Mouse (Mus musculus) cerebellum, adult 2 months (tissue): ENCODE data around the gene Tigar. TPM values are rescaled to one million over a fixed set of nuclear protein-coding genes. Genes with fewer than 3 reads are reported as not detected.

ENCODE experiments used
- DNase-seq, 2 experiments: peaks; one replicate each; pipeline ENCODE4 v3.0.0; 2021
- H3K27ac ChIP-seq: fragments of 200-500 bp; 2 replicates; pipeline ENCODE4 v1.5.1; 2012; ENCODE audit warnings: low read length, control low read depth, inconsistent platforms; ENCODE audit not compliant: insufficient read depth
- H3K27me3 ChIP-seq: fragments of 200-500 bp; 2 replicates; pipeline ENCODE4 v1.6.1; 2012; ENCODE audit warnings: inconsistent platforms, mild to moderate bottlenecking, low read length, moderate library complexity; ENCODE audit not compliant: control insufficient read depth, insufficient read depth
- H3K4me1 ChIP-seq: fragments of 200-500 bp; 2 replicates; pipeline ENCODE4 v1.6.1; 2011; ENCODE audit warnings: low read length; ENCODE audit not compliant: control insufficient read depth, insufficient read depth
- H3K4me3 ChIP-seq: fragments of 200-500 bp; replicated peaks from 2 replicates; pipeline ENCODE3; 2011; ENCODE audit warnings: mild to moderate bottlenecking, low read depth, low read length, control low read depth; ENCODE audit not compliant: insufficient read depth
- CTCF ChIP-seq: fragments of 200-500 bp; IDR thresholded peaks from 2 replicates; pipeline ENCODE4 v1.5.1; 2011; ENCODE audit warnings: low read depth, mild to moderate bottlenecking, control low read depth, low read length, moderate library complexity, borderline replicate concordance; ENCODE audit not compliant: insufficient read depth
- POLR2A ChIP-seq: fragments of 200-500 bp; IDR thresholded peaks from 2 replicates; pipeline ENCODE4 v1.6.1; 2011; ENCODE audit warnings: low read length, control low read depth, borderline replicate concordance; ENCODE audit not compliant: insufficient read depth
- WGBS: fragments of 180-500 bp; shearing (Covaris S2); methylation state at CpG from one replicate; pipeline ENCODE4 v1.1.7; 2018; 5-methylcytosine and 5-hydroxymethylcytosine counted together
- polyA plus RNA-seq: library from polyadenylated mRNA; depleted of rRNA; stranded (reverse); fragments of >200 nt; gene quantifications from 2 replicates; pipeline ENCODE4 v1.2.3, GENCODE M21; 2012

The Tigar gene
- polyA plus RNA-seq, 1 experiment: 19.6 TPM

GRCm38 (mm10) chr6:127132719-127133118 is 23.4 kb upstream of the Tigar start:
- DNase-seq: no peak
- H3K4me1 ChIP-seq: no peaks in the 10 kb centered on the region; the same call in 1 of the 2 replicates
- TF ChIP-seq POLR2A: no peak
- no peak for TF ChIP-seq CTCF
- no peak overlapping the region for H3K4me3 ChIP-seq
- no peak overlapping the region for H3K27ac ChIP-seq
- 44% methylated on average over 3 of the region's 3 CpGs for WGBS
- no peaks in the 10 kb centered on the region; the same call in 1 of the 2 replicates for H3K27me3 ChIP-seq

GRCm38 (mm10) chr6:127131946-127132345 is 22.6 kb upstream of the Tigar start:
- H3K27me3 ChIP-seq: no peaks in the 10 kb centered on the region; the same call in 1 of the 2 replicates
- 74% methylated on average over 3 of the region's 3 CpGs for WGBS
- no peak for DNase-seq
- H3K4me1 ChIP-seq: no peaks in the 10 kb centered on the region; the same call in 1 of the 2 replicates
- H3K27ac ChIP-seq: no peak overlapping the region
- no peak overlapping the region for H3K4me3 ChIP-seq
- no peak for TF ChIP-seq CTCF

- 12% methylated on average over 13 of the region's 13 CpGs for WGBS
- no peak overlapping the region for H3K4me3 ChIP-seq
- DNase-seq: no peak
- H3K27ac ChIP-seq: no peak overlapping the region
- no peaks in the 10 kb centered on the region; the same call in 1 of the 2 replicates for H3K4me1 ChIP-seq
- no peak for TF ChIP-seq CTCF
- no peak for TF ChIP-seq POLR2A
- H3K27me3 ChIP-seq: no peaks in the 10 kb centered on the region; the same call in 1 of the 2 replicates
Observed at GRCm38 (mm10) chr6:127130377-127130776, 21.0 kb upstream of the Tigar start.

- no peaks in the 10 kb centered on the region; the same call in 1 of the 2 replicates for H3K27me3 ChIP-seq
- WGBS: 91% methylated on average over 14 of the region's 14 CpGs
- DNase-seq: no peak
- TF ChIP-seq POLR2A (no peak), CTCF (no peak)
- no peak overlapping the region for H3K4me3 ChIP-seq
- no peaks in the 10 kb centered on the region; the same call in 1 of the 2 replicates for H3K4me1 ChIP-seq
- no peak overlapping the region for H3K27ac ChIP-seq
Observed at GRCm38 (mm10) chr6:127129659-127130058, 20.3 kb upstream of the Tigar start.

- no peak for TF ChIP-seq POLR2A
- no peak for TF ChIP-seq CTCF
- WGBS: 79% methylated on average over 7 of the region's 7 CpGs
Observed at GRCm38 (mm10) chr6:127123506-127123905, 14.1 kb upstream of the Tigar start.

GRCm38 (mm10) chr6:127122996-127123395 is 13.6 kb upstream of the Tigar start:
- DNase-seq: no peak
- TF ChIP-seq CTCF (no peak), POLR2A (no peak)
- no peak overlapping the region for H3K4me3 ChIP-seq
- no peaks in the 10 kb centered on the region for H3K27me3 ChIP-seq
- WGBS: 88% methylated on average over 5 of the region's 5 CpGs
- H3K27ac ChIP-seq: no peak overlapping the region
- no peaks in the 10 kb centered on the region for H3K4me1 ChIP-seq

More at GRCm38 (mm10) chr6:127123506-127123905, 14.1 kb upstream of the Tigar start:
- Histone ChIP-seq H3K4me3 (no peak overlapping the region), H3K4me1 (no peaks in the 10 kb centered on the region), H3K27me3 (no peaks in the 10 kb centered on the region), H3K27ac (no peak overlapping the region)
- DNase-seq: no peak

- Histone ChIP-seq H3K4me1 (no peaks in the 10 kb centered on the region), H3K4me3 (no peak overlapping the region), H3K27me3 (no peaks in the 10 kb centered on the region), H3K27ac (no peak overlapping the region)
- TF ChIP-seq POLR2A: no peak
- TF ChIP-seq CTCF: peak; percentile 31; the same call in 1 of the 2 replicates
- WGBS: 72% methylated on average over 4 of the region's 4 CpGs
- no peak for DNase-seq
Observed at GRCm38 (mm10) chr6:127122221-127122806, 13.0 kb upstream of the Tigar start.

- 26% methylated on average over 23 of the region's 23 CpGs for WGBS
- H3K4me1 ChIP-seq: no peaks in the 10 kb centered on the region
- H3K4me3 ChIP-seq: no peak overlapping the region
- TF ChIP-seq CTCF: no peak
- no peak for TF ChIP-seq POLR2A
- no peak overlapping the region for H3K27ac ChIP-seq
- no peak for DNase-seq
- no peaks in the 10 kb centered on the region for H3K27me3 ChIP-seq
Observed at GRCm38 (mm10) chr6:127114753-127115456, 5.5 kb upstream of the Tigar start.
